ENCODE assay signal across 16 mouse cellular contexts in the genomic region with DNA sequence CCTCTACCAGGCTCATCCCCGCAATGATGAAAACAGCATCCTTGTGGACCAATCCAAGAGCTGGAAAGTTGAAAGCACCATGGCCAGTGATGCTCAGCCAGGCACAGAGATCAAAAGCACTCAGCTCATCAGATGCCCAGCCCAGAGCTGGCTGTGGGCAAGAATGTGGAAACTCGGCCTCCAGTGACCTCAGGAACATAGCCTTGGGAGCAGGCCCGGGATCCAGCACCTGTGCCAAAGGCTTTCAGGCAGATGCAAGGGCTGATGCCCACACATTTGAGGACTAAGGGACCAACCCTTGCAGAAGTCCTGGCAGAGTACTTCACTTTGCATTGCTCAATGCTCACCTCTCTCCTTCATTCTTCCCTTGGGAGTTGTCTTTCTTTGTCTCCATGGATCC.
A peak's percentile ranks its signal among the peaks of the same experiment; 100 is the strongest.
DNase-seq lines count a peak whose midpoint lies in the region; ATAC-seq lines count a peak whose summit lies in the region.
"Had no signal": no experiment of that assay in that cellular context is flagged by ENCODE, and none has a peak within 500 bp of the region (broad histone marks: within the 10 kb centered on the region; RNA-seq: fewer than 3 reads in every experiment).

No protein-coding gene starts in this region.

- ATAC-seq in monocyte, adult 5-6 weeks (replicated peaks; ENCODE audit: insufficient number of reproducible peaks, low FRiP score, low TSS enrichment, poor library complexity, severe bottlenecking): no peak
- ATAC-seq: activated CD4-positive, CD25-positive, alpha-beta regulatory T cell, adult 4 months; hindbrain, postnatal 0 days had no signal

- peak; percentile 89 for DNase-seq in heart, adult 11 months
- no peak for DNase-seq in heart, adult 8-10 months (ENCODE audit: low spot score)
- DNase-seq in thymus, postnatal 25 days: peak; percentile 1
- no peak for DNase-seq in thymus, postnatal 0 days (ENCODE audit: low spot score)
- DNase-seq in fat pad, adult 2 months (ENCODE audit: extremely low read depth, low read depth, low spot score): peak; percentile 30
- DNase-seq in embryo, embryonic 9.5 days (ENCODE audit: extremely low spot score): no peak
- DNase-seq: B cell, adult 2 months; cerebellum, adult 9-10 months; heart, postnatal 36 days; kidney, adult 11 months; kidney, postnatal 14 days; lung, postnatal 14 days; thymus, postnatal 4 days had no signal

Comparison
In these comparisons a context has a peak if more than half of its experiments do, and no peak if none do; other contexts are left out.
1. DNase-seq: peak in heart, adult 11 months (single experiment), thymus, postnatal 25 days (single experiment) and fat pad, adult 2 months (single experiment); none in heart, adult 8-10 months (single experiment), thymus, postnatal 0 days (single experiment) and embryo, embryonic 9.5 days (single experiment).